Mouse (Mus musculus): ENCODE results near the gene D630003M21Rik. TPM values are rescaled to one million over a fixed set of nuclear protein-coding genes. Genes with fewer than 3 reads are reported as not detected.
A peak's percentile ranks its signal among the peaks of the same experiment; 100 is the strongest.

Gene D630003M21Rik
- total RNA-seq, 1 experiment from 2014 or later, result 2.4 TPM

- no peak for DNase-seq
These were observed 7.7 kb upstream of the D630003M21Rik start for GRCm38 (mm10) chr2:158236698-158237097.

GRCm38 (mm10) chr2:158233106-158233505 lies 4.1 kb upstream of the D630003M21Rik start:
- DNase-seq, result no peak

GRCm38 (mm10) chr2:158232414-158232813 lies 3.4 kb upstream of the D630003M21Rik start:
- no peak for DNase-seq

- DNase-seq, result no peak
These were observed 2.0 kb upstream of the D630003M21Rik start for GRCm38 (mm10) chr2:158231071-158231470.

- DNase-seq, result no peak
These were observed 1.6 kb upstream of the D630003M21Rik start for GRCm38 (mm10) chr2:158230617-158231016.

- no peak for DNase-seq
These were observed 476 bp upstream of the D630003M21Rik start for GRCm38 (mm10) chr2:158229503-158229892.

GRCm38 (mm10) chr2:158225301-158225700 lies 3.7 kb downstream of the D630003M21Rik start:
- DNase-seq, result peak; percentile 48

GRCm38 (mm10) chr2:158223497-158223896 lies 5.5 kb downstream of the D630003M21Rik start:
- DNase-seq, result no peak

- no peak for DNase-seq
These were observed 6.4 kb downstream of the D630003M21Rik start for GRCm38 (mm10) chr2:158222664-158223063.

- DNase-seq, result no peak
These were observed 7.5 kb downstream of the D630003M21Rik start for GRCm38 (mm10) chr2:158221446-158222084.

- no peak for DNase-seq
These were observed 9.5 kb downstream of the D630003M21Rik start for GRCm38 (mm10) chr2:158219562-158219961.

- no peak for DNase-seq
These were observed 12.5 kb downstream of the D630003M21Rik start for GRCm38 (mm10) chr2:158216510-158216909.

GRCm38 (mm10) chr2:158215283-158216117 lies 13.5 kb downstream of the D630003M21Rik start:
- no peak for DNase-seq

- no peak for DNase-seq
These were observed 17.1 kb downstream of the D630003M21Rik start for GRCm38 (mm10) chr2:158211764-158212471.

- DNase-seq, result no peak
These were observed 18.1 kb downstream of the D630003M21Rik start for GRCm38 (mm10) chr2:158210958-158211357.

GRCm38 (mm10) chr2:158210503-158210902 lies 18.5 kb downstream of the D630003M21Rik start:
- peak; percentile 52 for DNase-seq

GRCm38 (mm10) chr2:158209776-158210175 lies 19.2 kb downstream of the D630003M21Rik start:
- DNase-seq, result no peak

GRCm38 (mm10) chr2:158207848-158208247 lies 21.2 kb downstream of the D630003M21Rik start:
- DNase-seq, result peak; percentile 76

GRCm38 (mm10) chr2:158204114-158204513 lies 24.9 kb downstream of the D630003M21Rik start:
- peak; percentile 88 for DNase-seq

- no peak for DNase-seq
These were observed 25.3 kb downstream of the D630003M21Rik start for GRCm38 (mm10) chr2:158203686-158204085.

GRCm38 (mm10) chr2:158199281-158199680 lies 29.7 kb downstream of the D630003M21Rik start:
- peak; percentile 34 for DNase-seq

- DNase-seq, result no peak
These were observed 30.2 kb downstream of the D630003M21Rik start for GRCm38 (mm10) chr2:158198861-158199260.

- no peak for DNase-seq
These were observed 31.1 kb downstream of the D630003M21Rik start for GRCm38 (mm10) chr2:158197971-158198370.

All from adrenal gland, postnatal 25 days (tissue).